Mouse (Mus musculus) lung, postnatal 4 days (tissue): Measurements from ENCODE around the gene Cd82.
A peak's percentile ranks its signal among the peaks of the same experiment; 100 is the strongest.

Source experiments
- DNase-seq, 2 experiments: peaks; one replicate each; pipeline ENCODE4 v3.0.0; 2021

Gene Cd82

GRCm38 (mm10) chr2:93413367-93414014, 49.4 kb downstream of the Cd82 start:
- peak; percentile 50 to 77 for DNase-seq

GRCm38 (mm10) chr2:93412101-93412500, 50.8 kb downstream of the Cd82 start:
- peak in 1 of 2 experiments; percentile 14 for DNase-seq

- DNase-seq: peak in 1 of 2 experiments; percentile 24
Measured at GRCm38 (mm10) chr2:93410899-93411570, 51.9 kb downstream of the Cd82 start.

- DNase-seq: peak; percentile 52 to 67
Measured at GRCm38 (mm10) chr2:93405017-93405425, 57.9 kb downstream of the Cd82 start.

- no peak for DNase-seq
Measured at GRCm38 (mm10) chr2:93404169-93404568, 58.8 kb downstream of the Cd82 start.

- DNase-seq: no peak
Measured at GRCm38 (mm10) chr2:93403267-93403666, 59.7 kb downstream of the Cd82 start.

GRCm38 (mm10) chr2:93391198-93391597, 71.7 kb downstream of the Cd82 start:
- DNase-seq: no peak

GRCm38 (mm10) chr2:93390170-93390926, 72.6 kb downstream of the Cd82 start:
- DNase-seq: no peak

GRCm38 (mm10) chr2:93386958-93387357, 76.0 kb downstream of the Cd82 start:
- no peak for DNase-seq

- no peak for DNase-seq
Measured at GRCm38 (mm10) chr2:93383831-93384230, 79.1 kb downstream of the Cd82 start.

GRCm38 (mm10) chr2:93380680-93381089, 82.3 kb downstream of the Cd82 start:
- DNase-seq: peak; percentile 25 to 53

GRCm38 (mm10) chr2:93377797-93378196, 85.1 kb downstream of the Cd82 start:
- no peak for DNase-seq

GRCm38 (mm10) chr2:93377157-93377556, 85.8 kb downstream of the Cd82 start:
- no peak for DNase-seq

- no peak for DNase-seq
Measured at GRCm38 (mm10) chr2:93372872-93373271, 90.1 kb downstream of the Cd82 start.

- DNase-seq: no peak
Measured at GRCm38 (mm10) chr2:93372097-93372571, 90.8 kb downstream of the Cd82 start.
